Mouse (Mus musculus) layer of hippocampus, postnatal 10 days (tissue): ENCODE measurements around the gene Olfr518. TPM values are rescaled to one million over a fixed set of nuclear protein-coding genes. Genes with fewer than 3 reads are reported as not detected.

Experiments used
- DNase-seq, 2 experiments: peaks; one replicate each; pipeline ENCODE4 v3.0.0; 2021; ENCODE audit warnings: low spot score in 2 of 2
- long read RNA-seq: library from polyadenylated mRNA; stranded (forward); transcript quantifications from one replicate; pipeline ENCODE4 v2.0.0, GENCODE M21; 2023
- total RNA-seq, 2 experiments: library from RNA; stranded (reverse); gene quantifications; 2 replicates each; pipeline ENCODE4 v1.2.3; 2021

Olfr518 gene
- total RNA-seq: not detected
- long read RNA-seq: 0 reads

DNA sequence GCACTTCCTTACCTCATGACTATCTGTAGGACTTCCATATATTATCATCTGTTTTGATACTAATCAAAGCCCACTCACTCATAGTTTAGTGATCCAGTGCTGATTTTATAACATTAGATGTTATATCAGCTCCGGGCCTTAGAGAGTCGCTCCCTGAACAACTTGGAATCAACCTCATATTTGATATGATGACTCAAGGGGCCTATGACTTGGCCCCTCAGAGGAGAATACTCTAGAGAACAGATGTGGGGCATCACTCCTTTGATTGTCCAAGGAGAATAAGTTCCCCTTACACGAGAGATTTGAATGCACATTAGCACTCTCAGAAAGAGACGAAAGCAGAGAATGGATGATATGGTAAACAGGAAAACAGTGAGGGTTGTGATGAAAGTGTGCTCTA is at the start of gene Olfr518:
Olfr518 (minus strand) TSS at position 101 of the 400 bp plus-strand sequence.
- DNase-seq: no peak

DNA sequence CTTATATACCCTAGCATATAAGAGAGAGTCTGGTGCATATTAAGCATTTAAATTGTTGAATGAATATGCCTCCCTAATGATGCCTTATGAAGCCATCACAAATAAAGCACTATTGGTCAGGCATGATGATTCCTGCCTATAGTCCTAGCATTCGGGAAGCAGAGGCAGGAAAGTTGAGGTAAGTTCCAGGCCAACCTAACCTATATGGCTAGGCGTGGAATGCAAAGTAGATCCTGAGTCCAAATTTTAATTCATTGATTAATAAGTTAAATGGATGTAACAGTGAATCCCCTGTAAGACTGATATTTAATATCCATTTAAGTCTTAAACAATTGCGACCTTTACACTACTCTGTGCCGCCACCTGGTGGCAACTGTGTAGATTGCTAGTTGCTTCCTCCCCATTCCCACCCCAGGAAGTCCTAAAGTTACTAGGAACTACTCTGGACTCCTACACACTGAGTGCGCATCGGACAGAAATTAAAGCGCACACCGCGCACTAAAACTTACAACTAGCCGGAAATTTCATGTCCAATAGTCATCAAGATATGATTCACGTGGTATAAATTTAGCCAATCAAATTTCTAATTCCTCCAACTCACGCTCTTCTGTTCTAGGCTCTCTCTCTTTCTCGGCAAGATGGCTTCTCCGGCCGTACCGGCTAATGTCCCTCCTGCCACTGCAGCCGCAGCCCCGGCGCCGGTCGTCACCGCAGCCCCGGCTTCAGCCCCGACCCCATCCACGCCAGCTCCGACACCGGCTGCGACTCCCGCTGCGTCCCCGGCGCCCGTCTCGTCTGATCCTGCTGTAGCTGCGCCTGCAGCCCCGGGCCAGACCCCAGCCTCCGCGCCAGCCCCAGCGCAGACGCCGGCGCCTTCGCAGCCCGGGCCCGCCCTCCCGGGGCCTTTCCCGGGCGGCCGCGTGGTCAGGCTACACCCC is 49.3 kb upstream of the Olfr518 start, which contains the start of gene Eif3f:
Eif3f (plus strand) TSS at position 624 of the 938 bp plus-strand sequence.
- DNase-seq: peak; percentile 97

DNA sequence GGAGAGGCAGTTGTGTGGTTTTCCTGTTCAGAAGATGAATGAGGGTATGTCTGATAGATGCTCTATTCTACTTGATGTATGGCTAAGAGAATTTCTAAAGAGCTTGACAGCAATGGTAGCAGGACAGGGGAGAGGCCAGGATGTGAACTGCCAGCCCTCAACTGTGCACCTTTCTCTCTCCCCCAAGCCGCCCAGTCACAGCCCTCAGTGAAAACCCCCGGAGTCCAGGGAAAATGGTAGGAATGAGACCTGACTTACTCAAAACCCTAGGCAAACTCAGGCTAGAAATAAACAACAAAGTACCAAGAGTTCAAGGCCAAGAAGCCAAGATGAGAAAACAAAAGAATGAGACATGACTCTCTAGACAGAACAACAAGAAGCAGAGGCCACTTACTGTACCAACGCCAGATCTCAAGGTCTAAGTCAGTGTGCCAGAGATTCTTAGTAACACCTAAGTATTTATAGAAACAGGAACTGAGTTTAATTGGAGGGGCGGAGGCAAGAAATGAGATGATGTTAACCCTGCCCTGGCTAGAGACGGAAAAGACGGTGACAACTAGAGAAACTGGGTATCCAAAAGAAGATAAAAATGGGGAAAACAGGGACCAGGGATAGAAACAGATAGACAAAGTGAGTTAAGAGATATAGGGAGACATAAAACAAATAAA is 45.1 kb upstream of the Olfr518 start, which contains the start of gene Nlrp10:
Nlrp10 (minus strand) TSS at position 453 of the 668 bp plus-strand sequence.
- no peak for DNase-seq

DNA sequence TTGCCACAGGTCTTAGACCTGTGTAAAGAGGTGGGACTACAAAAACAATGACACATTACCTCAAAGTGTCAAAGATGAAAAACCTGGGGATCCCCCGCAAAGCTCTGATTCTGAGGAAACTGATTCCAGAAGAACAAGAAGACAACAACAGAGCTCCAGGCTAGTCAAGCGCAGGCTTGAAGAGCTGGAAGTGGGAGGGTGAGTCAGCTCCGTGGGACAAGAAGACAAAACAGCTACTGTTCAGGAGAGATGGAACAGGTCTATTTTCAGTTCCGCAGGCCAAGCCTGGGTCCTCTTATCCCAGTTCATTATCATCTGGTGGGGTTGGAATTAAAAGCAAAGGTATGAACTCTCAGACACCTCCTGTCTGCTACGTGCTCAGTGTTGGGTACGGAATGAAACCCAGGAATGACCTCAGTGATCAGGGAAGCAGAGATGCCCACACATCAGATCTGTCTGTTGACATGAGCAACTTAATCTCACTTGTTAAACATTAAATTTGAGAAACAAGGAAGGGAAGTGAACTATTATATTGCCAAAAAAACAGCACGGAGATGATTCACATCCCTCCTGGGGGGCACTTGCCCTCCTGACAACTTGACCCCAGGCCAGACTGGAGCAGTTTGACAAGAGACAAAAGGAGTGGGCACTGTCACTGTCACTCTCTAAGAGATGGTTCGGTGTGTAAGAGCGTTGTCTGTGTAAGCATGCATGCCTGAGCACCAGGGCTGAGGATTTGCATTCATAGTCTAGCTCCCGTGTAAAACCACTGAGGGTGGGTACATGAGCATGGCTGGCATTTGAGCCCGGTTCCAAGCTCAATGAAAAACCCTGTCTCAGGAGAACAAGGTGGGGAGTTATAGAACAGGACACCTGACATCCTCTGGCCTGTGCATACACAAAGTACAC is 43.7 kb upstream of the Olfr518 start:
- DNase-seq: no peak

DNA sequence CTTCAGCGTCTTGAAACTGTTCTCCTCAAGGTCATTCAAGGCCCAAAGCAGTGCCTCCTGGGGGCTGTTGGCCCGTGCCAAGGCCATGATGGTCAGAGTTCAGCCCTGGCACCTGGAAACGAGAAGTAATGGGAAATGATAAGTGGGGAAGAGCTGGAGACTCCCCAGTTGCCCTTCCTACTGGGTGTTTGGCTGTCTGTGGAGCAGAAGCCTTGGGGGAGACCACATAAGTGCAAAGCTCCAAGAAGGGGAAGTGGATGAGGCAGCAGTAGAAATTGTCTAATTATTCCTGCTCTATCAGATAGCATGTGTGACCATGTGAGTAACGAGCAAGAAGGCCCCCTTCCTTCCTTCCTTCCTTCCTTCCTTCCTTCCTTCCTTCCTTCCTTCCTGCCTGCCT is 42.2 kb upstream of the Olfr518 start:
- DNase-seq: no peak

DNA sequence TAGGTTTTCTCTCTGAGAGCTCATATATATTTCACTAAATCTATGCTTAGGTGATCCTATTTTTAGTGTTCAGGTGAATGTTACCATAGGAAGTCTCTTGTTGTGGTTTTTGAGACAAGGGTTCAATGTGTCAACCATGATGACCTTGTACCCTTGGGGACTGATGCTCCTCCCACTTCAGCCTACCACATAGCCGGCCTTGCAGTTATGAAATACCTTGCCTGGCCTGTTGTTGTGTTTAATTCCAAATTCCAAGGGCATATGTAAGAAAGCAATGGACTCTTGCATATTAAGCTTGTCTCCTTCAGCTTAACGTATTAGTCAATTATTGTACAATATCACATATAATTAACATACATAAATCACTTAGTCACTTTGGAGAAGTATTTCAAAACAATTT is 19.2 kb upstream of the Olfr518 start:
- no peak for DNase-seq

DNA sequence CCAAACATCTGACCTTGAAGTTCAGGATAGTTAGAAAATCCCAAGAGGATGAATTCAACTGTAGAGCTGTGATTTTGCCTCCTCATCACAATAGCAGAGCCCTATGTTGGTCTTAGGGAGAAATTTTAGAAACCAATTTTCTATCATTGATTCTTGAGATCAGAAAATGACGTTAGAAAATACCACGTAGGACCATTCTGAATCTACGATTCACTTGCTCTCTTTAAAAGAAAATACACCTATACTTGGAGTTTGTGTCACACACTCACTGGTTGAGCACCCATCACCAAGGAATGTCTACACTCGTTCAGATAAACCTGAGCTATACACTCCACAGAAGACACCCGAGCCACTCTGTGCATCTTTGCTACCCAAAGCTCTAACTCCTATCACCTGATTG is 9.5 kb upstream of the Olfr518 start, which contains the start of gene Olfr519:
Olfr519 (minus strand) TSS at position 101 of the 400 bp plus-strand sequence.
- no peak for DNase-seq

DNA sequence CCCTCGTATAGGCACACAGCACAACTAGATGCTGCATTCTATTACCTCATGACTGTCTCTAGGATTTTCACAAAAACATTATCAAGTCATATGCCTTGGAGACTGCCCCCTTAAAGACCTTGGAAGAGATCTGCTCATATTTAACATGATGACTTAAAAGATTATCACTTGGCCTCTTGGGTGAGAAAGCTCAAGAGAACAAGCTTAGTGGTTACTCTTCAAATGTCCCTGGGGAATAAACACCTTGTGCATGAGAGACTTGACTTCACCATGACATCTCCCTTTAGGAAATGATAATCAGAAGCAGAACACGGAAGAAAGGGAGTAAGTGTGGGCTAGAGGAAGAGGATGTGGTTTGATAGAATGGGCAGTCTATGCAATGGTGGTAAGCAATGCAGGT is 12.5 kb downstream of the Olfr518 start, which contains the start of gene Olfr517:
Olfr517 (minus strand) TSS at position 101 of the 400 bp plus-strand sequence.
- DNase-seq: no peak

DNA sequence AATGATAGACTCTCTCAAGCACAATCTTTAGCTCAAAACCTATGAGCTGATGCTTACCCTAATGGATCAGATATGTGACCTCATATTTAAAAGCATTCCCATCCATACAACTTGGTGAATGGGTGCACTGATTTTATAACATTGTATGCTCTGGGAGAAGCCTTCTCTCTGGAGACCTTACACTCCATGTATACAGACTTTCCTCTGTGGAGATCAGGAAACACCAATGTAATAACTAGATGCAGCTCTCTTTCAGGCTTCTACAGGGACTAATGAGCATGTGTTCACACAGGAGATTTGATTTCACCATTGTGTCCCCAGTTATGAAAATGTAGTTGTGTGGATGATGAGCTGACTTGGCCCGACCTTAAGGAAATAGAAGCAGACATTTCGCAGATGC is 34.4 kb downstream of the Olfr518 start, which contains the start of gene Olfr516:
Olfr516 (minus strand) TSS at position 101 of the 400 bp plus-strand sequence.
- no peak for DNase-seq

Other genes with a start within 250 kb of the Olfr518 start
- gene Olfr509, start 233.1 kb downstream of the Olfr518 start, total RNA-seq: not detected
- not detected for gene Olfr510, start 218.6 kb downstream of the Olfr518 start, total RNA-seq
- gene Olfr512, start 171.7 kb downstream of the Olfr518 start, total RNA-seq: not detected
- gene Olfr513, start 134.0 kb downstream of the Olfr518 start, total RNA-seq: not detected
- not detected for gene Olfr514, start 59.0 kb downstream of the Olfr518 start, total RNA-seq
- not detected for gene Olfr516, start 34.5 kb downstream of the Olfr518 start, total RNA-seq
- not detected for gene Olfr517, start 12.6 kb downstream of the Olfr518 start, total RNA-seq
- not detected for gene Olfr519, start 9.4 kb upstream of the Olfr518 start, total RNA-seq
- under 1 TPM; 0.29 to 0.43 TPM for gene Nlrp10, start 45.2 kb upstream of the Olfr518 start, total RNA-seq
- 100 to 1,000 TPM; 121 to 130 TPM for gene Eif3f, start 49.4 kb upstream of the Olfr518 start, total RNA-seq
- gene Tub, start 65.3 kb upstream of the Olfr518 start, total RNA-seq: 100 to 1,000 TPM; 162 to 173 TPM
- gene Ric3, start 198.3 kb upstream of the Olfr518 start, total RNA-seq: 10 to 100 TPM; 47.3 to 52.1 TPM